Mouse (Mus musculus) forebrain, embryonic 10.5 days (tissue): Measurements from ENCODE around the gene Pou6f1. TPM values are rescaled to one million over a fixed set of nuclear protein-coding genes. Genes with fewer than 3 reads are reported as not detected.
A peak's percentile ranks its signal among the peaks of the same experiment; 100 is the strongest.
"Not testable (repeated sequence)": the region's sequence is repeated elsewhere in the genome, so short reads cannot be mapped to it uniquely, and the experiment has no call there.

Source experiments
- DNase-seq: peaks from one replicate; pipeline ENCODE4 v3.0.0-alpha.2; 2017; ENCODE audit warnings: low spot score; ENCODE audit errors: extremely low spot score
- H3K27ac ChIP-seq: fragments of 300-500 bp; sonication (generic); 2 replicates; pipeline ENCODE4 v1.5.1; 2016; ENCODE audit warnings: mild to moderate bottlenecking
- H3K27me3 ChIP-seq: fragments of 300-500 bp; sonication (generic); 2 replicates; pipeline ENCODE4 v1.6.1; 2016; ENCODE audit warnings: mild to moderate bottlenecking; ENCODE audit not compliant: poor library complexity, severe bottlenecking
- H3K36me3 ChIP-seq: fragments of 300-500 bp; sonication (generic); replicated peaks from 2 replicates; pipeline ENCODE4 v1.6.1; 2016; ENCODE audit warnings: mild to moderate bottlenecking, moderate library complexity
- H3K4me1 ChIP-seq: fragments of 300-500 bp; sonication (generic); 2 replicates; pipeline ENCODE4 v1.6.1; 2016
- H3K4me3 ChIP-seq: fragments of 300-500 bp; sonication (generic); 2 replicates; pipeline ENCODE4 v1.5.1; 2016; ENCODE audit warnings: mild to moderate bottlenecking, moderate library complexity
- H3K9me3 ChIP-seq: fragments of 300-500 bp; sonication (generic); 2 replicates; pipeline ENCODE4 v1.6.1; 2016; ENCODE audit warnings: mild to moderate bottlenecking, moderate library complexity
- WGBS: fragments of 180-500 bp; shearing (Covaris S2); methylation state at CpG from one replicate; pipeline ENCODE4 v1.1.7; 2016; 5-methylcytosine and 5-hydroxymethylcytosine counted together
- polyA plus RNA-seq: library from polyadenylated mRNA; unstranded; fragments of >200 nt; fragmentation: Nextera tagmentation; extraction: Ambion mirVana; gene quantifications from 2 replicates; pipeline ENCODE4 v1.2.1, GENCODE M21; 2016

Pou6f1 gene
- polyA plus RNA-seq, 1 experiment from 2014 or later: 4.9 TPM

DNA sequence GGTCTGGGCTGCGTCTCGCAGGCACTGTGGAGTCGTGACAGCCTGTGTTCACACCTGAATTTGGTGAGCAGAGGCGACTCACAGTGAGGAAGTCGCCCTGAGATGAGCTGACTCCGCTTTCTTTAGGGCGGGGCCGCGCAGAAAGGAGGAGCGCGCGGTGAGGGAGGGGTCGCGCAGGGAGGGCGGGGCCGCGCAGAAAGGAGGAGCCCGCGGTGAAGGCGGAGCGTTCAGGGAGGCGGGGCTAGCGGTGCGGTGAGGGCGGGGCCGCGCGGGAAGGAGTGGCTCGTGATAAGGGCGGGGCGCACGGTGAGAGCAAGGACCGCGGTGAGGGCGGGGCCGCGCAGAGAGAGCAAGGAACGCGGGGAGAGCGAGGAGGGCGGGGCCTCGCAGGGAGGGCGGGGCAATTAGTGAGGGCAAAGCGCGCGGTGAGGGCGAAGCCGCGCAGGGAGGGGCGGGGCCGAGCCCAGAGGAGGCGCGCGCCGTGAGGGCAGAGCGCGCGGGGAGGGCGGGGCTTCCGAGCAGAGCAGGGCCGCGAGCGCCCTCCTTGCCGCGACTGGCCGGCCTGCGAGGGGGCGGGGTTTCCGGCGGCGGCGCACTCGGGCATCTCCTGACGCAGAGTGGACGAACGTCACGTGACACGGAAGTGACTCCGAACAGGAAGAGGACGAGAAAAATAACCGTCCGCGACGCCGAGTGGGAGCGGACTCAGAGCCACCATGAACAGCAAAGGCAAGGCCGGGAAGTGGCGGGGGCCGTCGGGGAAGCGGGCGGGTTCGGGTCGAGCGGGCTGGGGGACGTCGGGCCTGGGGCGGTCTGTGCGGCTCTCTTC lies 15.4 kb upstream of the Pou6f1 start, which contains the start of gene Dazap2:
Gene Dazap2, plus strand, starts transcription at position 354 of the 829 bp plus-strand sequence.
- peaks cover 33% of the 10 kb centered on the region for H3K4me1 ChIP-seq

DNA sequence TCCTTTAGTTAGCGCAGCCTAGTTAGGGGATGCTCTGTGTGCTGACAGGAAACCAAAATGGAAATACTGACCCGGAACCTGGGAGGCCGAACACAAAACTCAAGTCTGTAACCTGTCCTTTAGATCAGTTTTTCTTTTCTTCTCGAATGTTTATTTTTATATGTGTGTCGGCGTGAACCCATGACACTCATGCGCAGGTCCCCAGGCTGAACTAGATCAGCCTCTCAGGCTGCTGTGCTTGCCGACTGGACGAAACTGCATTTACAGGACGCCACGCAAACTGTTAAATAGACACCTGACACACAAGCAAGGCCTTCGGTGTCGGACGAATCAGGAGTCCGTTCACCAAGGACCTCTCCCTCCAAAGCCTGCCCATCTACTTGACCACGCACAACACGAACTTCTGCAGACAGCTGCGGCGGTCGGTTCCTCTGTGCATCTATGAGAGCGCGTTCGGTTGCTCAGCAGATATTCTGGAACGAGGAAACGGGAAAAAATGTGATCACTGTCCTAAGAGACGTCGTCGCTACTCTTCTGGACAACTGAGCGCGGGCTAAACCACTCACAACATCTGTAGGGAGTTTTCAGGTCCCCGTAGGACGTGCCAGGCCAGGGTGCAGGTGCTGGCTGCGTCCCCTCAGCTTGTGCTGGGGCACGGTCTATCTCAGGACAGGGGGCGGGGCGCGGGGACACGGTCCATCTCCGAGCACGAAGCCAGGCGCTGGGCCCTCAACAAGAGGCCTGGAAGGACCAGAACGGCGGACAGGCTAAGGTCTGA lies 14.6 kb upstream of the Pou6f1 start:
- Histone ChIP-seq H3K36me3 (peaks cover 26% of the 10 kb centered on the region), H3K27ac (peak overlapping the region; percentile 96), H3K4me1 (peaks cover 38% of the 10 kb centered on the region), H3K9me3 (no peaks in the 10 kb centered on the region), H3K4me3 (peak overlapping the region; percentile 92), H3K27me3 (peaks cover 18% of the 10 kb centered on the region)
- 10% methylated on average over 43 of the region's 43 CpGs for WGBS
- DNase-seq: no peak

More for the DNA sequence above, 15.4 kb upstream of the Pou6f1 start, which contains the start of gene Dazap2:
- peak; percentile 98 for DNase-seq
- no peaks in the 10 kb centered on the region for H3K9me3 ChIP-seq
- peaks cover 18% of the 10 kb centered on the region for H3K27me3 ChIP-seq
- WGBS: under 1% methylated on average over 97 of the region's 99 CpGs
- H3K4me3 ChIP-seq: peak within 1 kb of the TSS; percentile 92
- peaks cover 34% of the 10 kb centered on the region for H3K36me3 ChIP-seq
- peak within 1 kb of the TSS; percentile 96 for H3K27ac ChIP-seq

DNA sequence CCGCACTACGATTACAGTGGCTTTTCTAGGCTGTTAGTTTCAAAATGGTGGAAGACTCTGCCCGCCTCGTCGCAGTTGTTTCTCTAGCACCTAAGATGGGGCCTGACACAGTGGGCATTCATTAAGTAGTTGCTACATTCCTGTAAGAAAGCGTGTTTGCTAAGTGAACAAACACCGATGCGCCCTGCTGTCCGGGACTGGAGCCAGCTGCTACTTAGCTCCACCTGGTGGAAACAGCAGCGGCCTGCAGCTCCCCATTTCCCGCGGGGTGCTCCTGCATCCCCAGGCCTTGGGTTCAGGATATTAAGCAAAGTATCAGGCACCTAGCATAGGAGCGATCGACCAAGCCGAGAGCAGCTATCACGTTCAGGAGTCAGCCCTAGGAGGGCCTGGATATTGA lies 13.8 kb upstream of the Pou6f1 start:
- Histone ChIP-seq H3K27ac (0 out of 2 replicates have a peak overlapping the region, but pooled peaks have one; percentile 15), H3K9me3 (no peaks in the 10 kb centered on the region), H3K27me3 (peaks cover 18% of the 10 kb centered on the region), H3K36me3 (peaks cover 18% of the 10 kb centered on the region), H3K4me1 (peaks cover 38% of the 10 kb centered on the region), H3K4me3 (peak overlapping the region; percentile 34)
- 9% methylated on average over 16 of the region's 16 CpGs for WGBS
- peak; percentile 76 for DNase-seq

DNA sequence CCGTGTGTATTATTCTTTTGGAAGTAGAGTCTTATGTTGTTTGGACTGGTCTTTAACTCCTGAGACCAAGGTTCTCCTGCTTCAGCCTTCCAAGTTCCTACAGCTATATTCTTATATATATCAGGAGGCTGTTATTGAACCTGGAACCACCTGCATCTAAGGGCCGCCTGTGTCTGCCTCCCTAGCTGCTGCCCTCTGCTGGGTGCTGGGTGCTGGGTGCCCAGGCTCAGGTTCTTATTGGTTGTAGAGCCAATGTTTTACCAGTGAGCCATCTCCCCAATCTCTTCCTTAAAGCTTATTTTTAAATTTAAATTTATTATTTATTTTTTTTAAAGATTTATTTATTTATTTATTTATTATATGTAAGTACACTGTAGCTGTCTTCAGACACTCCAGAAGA lies 12.6 kb upstream of the Pou6f1 start:
- DNase-seq: no peak
- 70% methylated on average over 2 of the region's 2 CpGs for WGBS

DNA sequence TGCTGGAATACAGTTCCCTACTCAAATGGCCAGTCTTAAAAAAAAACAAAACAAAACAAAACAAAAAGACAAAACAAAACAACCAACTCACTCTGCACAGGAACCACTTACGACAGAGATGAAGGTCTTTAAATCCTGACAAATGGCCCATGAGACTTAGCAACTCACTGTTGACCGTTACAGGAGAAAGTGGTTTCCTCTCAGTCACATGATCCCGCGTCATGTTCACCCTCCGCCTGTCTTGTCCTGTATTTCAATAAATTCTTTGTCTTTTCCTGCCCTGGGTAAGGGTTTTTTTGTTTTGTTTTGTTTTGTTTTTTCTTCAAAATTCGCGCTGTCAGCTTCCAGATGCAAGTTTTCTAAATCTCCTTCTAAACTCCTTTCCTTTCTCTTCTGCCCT lies 12.2 kb upstream of the Pou6f1 start:
- no peak for DNase-seq
- Histone ChIP-seq H3K36me3 (peaks cover 2% of the 10 kb centered on the region), H3K9me3 (no peaks in the 10 kb centered on the region), H3K27me3 (peaks cover 18% of the 10 kb centered on the region), H3K4me1 (peaks cover 37% of the 10 kb centered on the region), H3K27ac (no peak overlapping the region), H3K4me3 (no peak overlapping the region)
- WGBS: 86% methylated on average over 7 of the region's 7 CpGs

More for the DNA sequence above, 12.6 kb upstream of the Pou6f1 start:
- Histone ChIP-seq H3K36me3 (peaks cover 6% of the 10 kb centered on the region), H3K9me3 (no peaks in the 10 kb centered on the region), H3K4me1 (peaks cover 38% of the 10 kb centered on the region), H3K27me3 (peaks cover 18% of the 10 kb centered on the region), H3K4me3 (no peak overlapping the region), H3K27ac (no peak overlapping the region)

DNA sequence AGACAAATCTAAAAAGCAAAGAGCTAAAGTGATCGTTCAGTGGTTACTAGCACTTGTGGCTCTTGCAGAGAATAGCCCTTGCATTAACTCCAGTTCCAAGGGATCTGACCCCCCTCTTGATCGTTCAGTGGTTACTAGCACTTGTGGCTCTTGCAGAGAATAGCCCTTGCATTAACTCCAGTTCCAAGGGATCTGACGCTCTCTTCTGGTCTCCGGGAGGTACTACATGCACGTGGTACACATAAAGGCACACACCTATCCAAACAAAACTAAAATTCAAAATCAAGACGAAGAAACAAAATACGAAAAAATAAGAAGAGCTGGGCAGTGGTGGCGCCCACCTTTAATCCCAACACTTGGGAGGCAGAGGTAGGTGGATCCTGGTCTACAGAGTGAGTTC lies 6.9 kb upstream of the Pou6f1 start:
- H3K27ac ChIP-seq, H3K36me3 ChIP-seq, H3K9me3 ChIP-seq, DNase-seq, H3K4me3 ChIP-seq: not testable (repeated sequence)
- H3K27me3 ChIP-seq: peaks cover 44% of the 10 kb centered on the region
- 92% methylated on average over 8 of the region's 8 CpGs for WGBS
- H3K4me1 ChIP-seq: peaks cover 19% of the 10 kb centered on the region

DNA sequence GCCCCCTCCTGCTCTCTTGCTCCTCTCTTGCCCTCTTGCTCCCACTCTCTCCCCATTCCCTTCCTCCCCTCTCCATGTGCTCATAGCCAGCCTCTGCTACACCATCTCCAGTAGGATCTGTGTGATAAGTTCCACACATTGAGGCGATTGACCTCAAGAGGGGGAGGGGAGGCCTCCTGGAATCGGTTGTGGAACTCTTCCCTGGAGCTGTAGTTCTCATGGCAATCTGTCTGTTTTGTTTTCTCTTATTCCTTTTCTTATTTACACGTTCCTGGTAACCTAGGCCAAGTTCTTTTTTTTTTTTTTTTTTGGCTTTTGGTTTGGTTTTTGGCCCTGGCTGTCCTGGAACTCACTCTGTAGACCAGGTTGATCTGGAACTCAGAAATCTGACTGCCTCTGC lies 1.9 kb upstream of the Pou6f1 start:
- no peak overlapping the region for H3K4me3 ChIP-seq
- peaks cover 89% of the 10 kb centered on the region for H3K27me3 ChIP-seq
- no peak for DNase-seq
- no peaks in the 10 kb centered on the region for H3K9me3 ChIP-seq
- 47% methylated on average over 3 of the region's 3 CpGs for WGBS
- no peaks in the 10 kb centered on the region for H3K36me3 ChIP-seq
- no peak overlapping the region for H3K27ac ChIP-seq
- peaks cover 41% of the 10 kb centered on the region for H3K4me1 ChIP-seq

DNA sequence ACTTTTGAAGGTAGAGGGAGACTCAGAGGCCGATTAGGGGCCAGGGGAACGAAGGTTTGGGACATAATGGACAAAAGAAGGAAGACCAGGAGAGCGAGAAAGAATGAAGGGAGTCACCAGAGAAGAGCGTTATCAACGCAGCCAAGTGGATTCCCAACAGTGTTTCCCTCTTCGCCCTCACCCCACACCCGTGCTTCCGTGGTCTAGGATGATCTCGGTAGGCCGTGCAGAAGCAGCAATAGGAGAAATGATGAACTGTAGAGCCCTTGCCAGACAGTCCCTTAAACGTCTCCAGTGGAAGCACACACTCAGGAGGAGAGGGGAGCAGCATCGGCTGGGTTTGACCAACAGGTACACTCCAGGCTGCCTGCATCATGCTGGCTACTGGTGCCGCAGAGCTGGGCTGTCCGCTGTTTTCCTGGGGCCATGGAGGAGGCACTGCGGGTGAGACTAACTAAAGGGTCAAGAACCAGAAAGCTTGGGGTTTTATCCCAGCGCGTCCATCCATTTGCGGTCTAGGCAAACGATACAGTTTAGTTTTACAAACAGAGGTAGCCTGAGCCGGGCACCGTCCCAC lies 1.0 kb upstream of the Pou6f1 start:
- peak overlapping the region; percentile 86 for H3K4me3 ChIP-seq
- no peaks in the 10 kb centered on the region for H3K36me3 ChIP-seq
- no peaks in the 10 kb centered on the region for H3K9me3 ChIP-seq
- 12% methylated on average over 21 of the region's 21 CpGs for WGBS
- peak; percentile 24 for DNase-seq
- H3K27ac ChIP-seq: no peak overlapping the region
- peaks cover 85% of the 10 kb centered on the region for H3K27me3 ChIP-seq
- H3K4me1 ChIP-seq: peaks cover 41% of the 10 kb centered on the region

DNA sequence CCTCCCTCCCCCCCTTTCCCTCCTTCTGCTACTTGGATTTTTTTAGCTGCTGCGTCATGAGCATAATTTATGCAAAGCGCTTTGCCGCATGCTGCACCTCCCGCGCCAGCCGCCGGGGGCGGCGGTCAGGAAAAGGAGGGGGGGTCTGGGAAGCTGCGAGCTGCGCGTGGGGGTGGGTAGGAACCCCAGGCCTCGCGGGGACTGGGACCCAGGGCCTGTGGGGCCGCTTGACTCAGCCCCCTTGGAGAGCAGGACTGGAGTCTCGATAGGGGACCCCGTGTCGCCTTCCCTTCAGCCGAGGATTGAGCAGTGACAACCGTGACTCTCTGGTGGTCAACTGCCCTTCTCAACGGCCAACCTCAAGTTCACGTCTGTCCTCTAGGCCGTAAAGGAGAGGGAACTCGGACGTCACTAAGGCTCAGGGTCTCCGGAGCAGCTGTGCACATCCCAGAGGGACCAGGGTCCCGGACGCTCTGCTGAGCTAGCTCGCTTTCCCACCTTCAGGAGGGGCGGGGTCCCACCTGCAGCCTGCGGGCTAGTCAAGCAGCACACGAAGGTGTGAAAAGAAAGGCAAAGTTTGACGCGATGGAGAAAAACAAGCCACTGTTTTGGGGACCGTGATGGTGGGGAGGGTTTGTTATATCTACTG lies 387 bp upstream of the Pou6f1 start:
- Histone ChIP-seq H3K4me3 (peak overlapping the region; percentile 86), H3K27me3 (peaks cover 79% of the 10 kb centered on the region), H3K27ac (peak overlapping the region; percentile 93), H3K9me3 (no peaks in the 10 kb centered on the region), H3K36me3 (no peaks in the 10 kb centered on the region), H3K4me1 (peaks cover 37% of the 10 kb centered on the region)
- peak; percentile 72 for DNase-seq
- under 1% methylated on average over 34 of the region's 35 CpGs for WGBS

DNA sequence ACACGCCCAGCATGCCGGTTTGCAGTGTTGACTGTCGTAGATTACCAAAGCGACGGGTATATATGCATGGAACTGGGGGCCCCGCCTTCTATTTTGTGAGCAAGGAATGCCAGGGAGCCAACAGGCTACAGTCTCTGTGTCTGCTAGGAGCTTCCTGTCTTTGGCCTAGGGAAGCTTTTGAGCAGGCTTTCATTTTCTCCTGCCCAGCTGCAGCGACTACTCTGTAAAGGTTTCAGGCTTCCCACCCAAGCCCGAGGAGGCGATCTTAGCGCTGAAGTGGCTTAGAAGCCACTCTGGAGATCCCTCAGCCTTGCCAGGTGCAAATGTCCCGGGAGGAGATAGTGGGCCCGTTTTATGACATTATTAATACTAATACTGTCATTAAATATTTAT lies 905 bp downstream of the Pou6f1 start:
- 5% methylated on average over 12 of the region's 12 CpGs for WGBS
- Histone ChIP-seq H3K36me3 (no peaks in the 10 kb centered on the region), H3K27ac (peak overlapping the region; percentile 93), H3K27me3 (peaks cover 66% of the 10 kb centered on the region), H3K9me3 (no peaks in the 10 kb centered on the region), H3K4me3 (peak overlapping the region; percentile 86), H3K4me1 (peaks cover 26% of the 10 kb centered on the region)
- peak; percentile 42 for DNase-seq

DNA sequence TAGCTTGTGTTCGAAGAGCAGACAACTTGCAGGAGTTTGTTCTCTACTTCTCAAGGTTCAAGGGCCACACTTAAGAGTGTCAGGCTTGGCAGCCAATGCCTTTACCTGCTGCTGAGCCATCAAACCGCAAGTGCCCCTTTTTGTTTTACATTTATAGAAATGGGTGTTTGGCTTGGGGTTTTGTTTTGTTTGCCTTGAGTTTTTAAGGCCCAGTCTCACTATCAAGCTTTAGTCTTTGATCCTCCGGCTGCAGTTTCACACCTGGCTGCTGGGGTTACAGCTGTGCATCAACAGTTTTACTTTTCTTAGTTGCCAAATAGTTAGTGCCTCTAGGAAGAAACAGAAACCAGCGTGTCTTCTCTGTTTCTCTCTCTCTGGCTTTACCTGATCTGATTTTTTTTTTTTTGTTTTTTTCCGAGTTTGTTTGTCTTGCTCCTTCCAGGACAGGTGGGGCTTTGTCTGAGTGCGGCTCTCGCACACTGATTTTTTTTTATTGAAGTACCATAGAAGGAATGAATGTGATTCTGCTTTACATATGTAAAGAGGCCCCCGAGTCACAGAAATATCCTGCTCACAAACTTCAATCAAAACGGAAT lies 1.4 kb downstream of the Pou6f1 start:
- peaks cover 62% of the 10 kb centered on the region for H3K27me3 ChIP-seq
- no peak overlapping the region for H3K27ac ChIP-seq
- H3K36me3 ChIP-seq: no peaks in the 10 kb centered on the region
- H3K4me3 ChIP-seq: peak overlapping the region; percentile 86
- H3K4me1 ChIP-seq: peaks cover 26% of the 10 kb centered on the region
- 33% methylated on average over 9 of the region's 9 CpGs for WGBS
- DNase-seq: no peak
- H3K9me3 ChIP-seq: no peaks in the 10 kb centered on the region

DNA sequence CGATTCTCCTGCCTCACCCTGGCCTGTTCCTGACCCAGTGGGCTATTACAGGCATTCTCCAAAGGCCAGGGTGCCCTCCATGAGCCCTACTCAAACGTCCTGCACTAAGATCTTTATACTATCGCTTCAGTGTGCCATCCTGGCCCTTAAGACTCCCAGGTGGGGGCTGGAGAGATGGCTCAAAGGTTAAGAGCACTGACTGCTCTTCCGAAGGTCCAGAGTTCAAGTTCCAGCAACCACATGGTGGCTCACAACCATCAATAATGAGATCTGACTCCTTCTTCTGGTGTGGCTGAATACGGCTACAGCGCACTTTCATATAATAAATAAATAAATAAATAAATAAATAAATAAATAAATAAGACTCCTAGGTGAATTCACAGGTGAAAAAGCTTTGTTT lies 7.0 kb downstream of the Pou6f1 start:
- DNase-seq: no peak
- WGBS: 83% methylated on average over 6 of the region's 6 CpGs
- H3K36me3 ChIP-seq: no peaks in the 10 kb centered on the region
- peaks cover 6% of the 10 kb centered on the region for H3K27me3 ChIP-seq
- H3K27ac ChIP-seq: no peak overlapping the region
- no peak overlapping the region for H3K4me3 ChIP-seq
- no peaks in the 10 kb centered on the region for H3K9me3 ChIP-seq
- H3K4me1 ChIP-seq: peaks cover 3% of the 10 kb centered on the region
